Mouse (Mus musculus): Measurements from ENCODE around the gene Brsk1.

DNA sequence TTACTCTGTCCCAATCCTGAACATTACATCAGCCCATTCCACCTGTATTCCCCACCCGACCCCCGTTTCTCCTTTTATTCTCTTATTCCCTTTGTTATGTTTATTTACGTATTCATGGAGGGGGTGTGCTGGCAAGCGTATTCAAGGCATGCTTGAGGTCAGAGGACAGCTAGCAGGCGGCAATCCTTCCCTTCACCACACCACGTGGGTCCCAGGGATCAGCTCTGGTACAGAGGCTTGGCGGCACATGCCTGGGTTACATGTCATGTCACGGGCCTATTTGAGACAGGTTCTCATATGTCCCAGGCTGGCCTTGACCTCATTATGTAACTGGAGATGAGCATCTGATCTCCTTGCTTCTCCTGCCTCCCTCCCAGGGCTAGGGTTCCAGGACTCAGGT, 11.9 kb downstream of the Brsk1 start:
- TF ChIP-seq GATA1 (IDR thresholded peaks at IDR 0.05; ENCODE audit: low read length) (no peak), TAL1 (IDR thresholded peaks at IDR 0.05; ENCODE audit: low read length) (no peak)

All from erythroblast, embryonic 14.5 days (primary cell).